Comparison of ENCODE assay signal across 8 mouse cellular contexts in the genomic region with DNA sequence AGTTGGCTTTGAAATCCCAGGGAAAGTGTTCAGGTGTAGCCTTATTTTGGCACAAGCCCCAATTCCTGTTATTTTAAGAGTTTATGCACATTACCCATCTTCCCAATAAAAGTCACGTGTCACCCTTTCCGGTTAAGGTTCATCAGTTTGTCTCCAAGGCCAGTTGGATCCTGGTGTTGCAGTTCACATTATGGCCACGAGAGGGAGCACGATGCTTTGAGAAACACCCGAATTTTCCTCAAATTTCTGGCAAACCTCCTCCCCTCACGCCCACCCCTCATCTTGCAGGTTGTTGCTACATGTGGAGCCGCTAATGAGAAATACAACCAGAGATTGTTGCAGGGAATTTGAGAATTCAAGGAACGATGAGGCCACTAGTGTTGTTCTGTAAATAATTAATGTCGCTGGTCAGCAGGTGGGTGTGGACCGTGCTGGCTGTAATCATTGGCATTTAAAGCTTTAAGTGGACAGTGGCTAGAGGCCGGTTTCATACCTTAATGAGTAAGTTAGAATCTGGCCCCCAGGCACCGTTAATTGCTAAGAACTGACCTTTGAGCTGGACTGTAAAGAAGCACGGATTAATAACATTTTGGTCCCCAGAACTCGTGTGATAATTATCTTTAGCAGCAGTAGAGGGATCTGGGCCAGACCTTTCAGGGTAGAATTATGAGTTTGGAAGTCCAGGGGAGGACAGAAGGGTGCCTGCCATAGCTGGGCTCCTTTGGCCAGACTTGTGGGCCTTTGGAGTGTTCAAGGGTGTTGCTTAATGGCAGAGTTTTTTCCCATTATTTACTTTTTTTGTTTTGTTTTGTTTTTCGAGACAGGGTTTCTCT. TPM values are rescaled to one million over a fixed set of nuclear protein-coding genes. Genes with fewer than 3 reads are reported as not detected.
DNase-seq lines count a peak whose midpoint lies in the region; ATAC-seq lines count a peak whose summit lies in the region.

No protein-coding gene starts in this region.

- H3K36me3 ChIP-seq in limb, embryonic 11.5 days (ENCODE audit: control insufficient read depth, insufficient read depth, low read length), result no peaks in the 10 kb centered on the region
- no peaks in the 10 kb centered on the region for H3K36me3 ChIP-seq in midbrain, embryonic 14.5 days (ENCODE audit: control insufficient read depth, insufficient read depth, low read length)

- ATAC-seq in cerebellum, adult (ENCODE audit: insufficient number of reproducible peaks, low FRiP score, low TSS enrichment), result no peak
- ATAC-seq in limb, embryonic 11.5 days (ENCODE audit: insufficient number of reproducible peaks, low FRiP score, low TSS enrichment, low read depth), result no peak
- peak; percentile 21; the same call in 1 of the 2 replicates for ATAC-seq in midbrain, embryonic 14.5 days (ENCODE audit: low FRiP score, low TSS enrichment)

- no peak overlapping the region for H3K27ac ChIP-seq in limb, embryonic 11.5 days (replicated peaks; ENCODE audit: low read depth, low read length)
- no peak overlapping the region for H3K27ac ChIP-seq in midbrain, embryonic 14.5 days (replicated peaks; ENCODE audit: low read depth, low read length)

- H3K27me3 ChIP-seq in limb, embryonic 11.5 days (ENCODE audit: control insufficient read depth, insufficient read depth, low read length), result no peaks in the 10 kb centered on the region
- H3K27me3 ChIP-seq in midbrain, embryonic 14.5 days (ENCODE audit: control insufficient read depth, insufficient read depth, low read length), result no peaks in the 10 kb centered on the region

- no peak overlapping the region for H3K9ac ChIP-seq in limb, embryonic 11.5 days (ENCODE audit: low read length)
- H3K9ac ChIP-seq in midbrain, embryonic 14.5 days (replicated peaks; ENCODE audit: low read length), result no peak overlapping the region

- DNase-seq in cerebellum, adult 11 months, result peak; percentile 47
- peak; percentile 85 for DNase-seq in embryo, embryonic 9.5 days (ENCODE audit: extremely low spot score)
- peak; percentile 43 to 62 for DNase-seq in gastrocnemius, postnatal 4 days (ENCODE audit: low spot score in 2 of 2)
- DNase-seq in kidney, adult 18-20 months, result peak; percentile 85
- peak; percentile 92 for DNase-seq in limb, embryonic 11.5 days (ENCODE audit: low spot score)
- peak; percentile 90 for DNase-seq in midbrain, embryonic 14.5 days
- DNase-seq in spleen, postnatal 14 days (ENCODE audit: low spot score in 2 of 2), result peak; percentile 16 to 45

- H3K4me1 ChIP-seq in limb, embryonic 11.5 days (ENCODE audit: control insufficient read depth, insufficient read depth, low read length), result 0 out of 2 replicates have a peak, but pooled peaks cover 2% of the 10 kb centered on the region
- H3K4me1 ChIP-seq in midbrain, embryonic 14.5 days (ENCODE audit: control insufficient read depth, insufficient read depth, low read length), result no peaks in the 10 kb centered on the region

- no peak overlapping the region for H3K4me3 ChIP-seq in limb, embryonic 11.5 days (ENCODE audit: low read depth, low read length)
- H3K4me3 ChIP-seq in midbrain, embryonic 14.5 days (replicated peaks; ENCODE audit: low read depth, low read length), result peak overlapping the region; percentile 16; the same call in 1 of the 2 replicates

- no peaks in the 10 kb centered on the region for H3K9me3 ChIP-seq in limb, embryonic 11.5 days (ENCODE audit: control insufficient read depth, low read length)
- H3K9me3 ChIP-seq in midbrain, embryonic 14.5 days (ENCODE audit: control insufficient read depth, low read length), result peaks cover 3% of the 10 kb centered on the region; the same call in 1 of the 2 replicates

- WGBS in limb, embryonic 11.5 days, result 10% methylated on average over 15 of the region's 15 CpGs
- 24% methylated on average over 15 of the region's 15 CpGs for WGBS in midbrain, embryonic 14.5 days

- no peak overlapping the region; the same call in 1 of the 2 replicates for H3K4me2 ChIP-seq in limb, embryonic 11.5 days (ENCODE audit: low read depth, severe bottlenecking)
- H3K4me2 ChIP-seq in midbrain, embryonic 14.5 days (ENCODE audit: low read length), result peak overlapping the region; percentile 47

RNA-seq across cellular contexts. Expression of a gene that starts 49.2 kb away (rescaled TPM):
- total RNA-seq in gastrocnemius, postnatal 4 days (2021), result 10 to 100 TPM; 71.7 to 79.0 TPM
- 38.0 and 41.6 TPM in 2 replicates for polyA plus RNA-seq in limb, embryonic 11.5 days (2014; fragmentation: Nextera tagmentation; extraction: Ambion mirVana)
- polyA plus RNA-seq in midbrain, embryonic 14.5 days (2014; fragmentation: Nextera tagmentation; extraction: Ambion mirVana), result 28.0 and 35.2 TPM in 2 replicates

Comparison
In these comparisons a context has a peak if more than half of its experiments do, and no peak if none do; other contexts are left out.
1. DNase-seq: peak in every context shown above with its lines; median percentile 92 in limb, embryonic 11.5 days; 90 in midbrain, embryonic 14.5 days; 85 in embryo, embryonic 9.5 days; 85 in kidney, adult 18-20 months; 52 in gastrocnemius, postnatal 4 days; 47 in cerebellum, adult 11 months; 30 in spleen, postnatal 14 days.